Mouse (Mus musculus) left cerebral cortex, postnatal 4 days (tissue): ENCODE results near the gene Bbs2. TPM values are rescaled to one million over a fixed set of nuclear protein-coding genes. Genes with fewer than 3 reads are reported as not detected.
"Not testable (repeated sequence)": the region's sequence is repeated elsewhere in the genome, so short reads cannot be mapped to it uniquely, and the experiment has no call there.

ENCODE experiments used
- DNase-seq: peaks from one replicate; pipeline ENCODE4 v3.0.0-alpha.2; 2022
- intact Hi-C: fragments of 180-260 bp; cut with DNase I; formaldehyde crosslinking; loops from one replicate; pipeline ENCODE4 v1.15.1; 2025
- total RNA-seq, 2 experiments: library from RNA; stranded (reverse); gene quantifications; 2 replicates each; pipeline ENCODE4 v1.2.3; 2021

Gene Bbs2
- total RNA-seq, result 10 to 100 TPM; 15.8 to 16.1 TPM

DNA sequence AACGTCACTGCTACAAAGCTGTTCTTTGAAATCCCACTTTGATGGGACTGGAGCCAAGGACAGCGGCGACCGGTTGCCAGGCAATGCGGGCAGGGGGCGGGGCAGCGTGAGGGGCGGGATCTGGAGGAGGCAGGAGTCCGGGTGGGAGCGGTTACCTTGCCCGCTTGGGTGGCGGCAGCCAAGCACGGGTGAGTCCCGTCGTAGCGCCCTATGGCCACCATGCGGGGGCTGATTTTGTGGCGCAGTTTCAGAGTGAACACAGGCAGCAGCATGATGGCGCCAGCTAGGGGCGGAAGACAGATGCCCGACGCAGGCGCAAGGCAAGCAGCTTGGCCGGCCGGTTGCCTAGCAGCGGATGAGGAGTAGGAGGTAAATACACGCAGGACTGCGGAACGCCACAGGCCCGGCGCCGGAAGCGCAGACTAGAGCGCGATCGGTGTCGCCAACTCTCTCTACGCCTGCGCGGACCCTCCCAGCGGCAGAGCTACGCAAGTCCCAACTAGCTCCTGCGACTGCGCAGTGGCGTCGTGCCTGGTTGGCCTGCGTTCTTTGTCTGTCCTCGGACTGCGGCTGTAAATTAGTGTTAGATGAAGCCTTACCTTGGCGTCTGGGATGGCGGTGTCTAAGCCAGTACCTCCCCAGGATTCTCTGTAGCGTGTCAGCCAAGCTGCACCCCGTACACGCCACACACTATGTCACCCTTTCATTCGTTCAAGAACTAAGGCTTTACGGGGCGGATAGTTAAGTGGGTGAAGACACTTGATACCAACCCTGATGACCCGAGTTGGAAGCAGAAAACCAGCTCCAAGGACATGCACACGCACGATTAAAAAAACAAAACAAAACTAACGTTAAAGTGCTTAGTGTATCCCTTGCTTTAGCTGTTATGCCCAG lies at the start of gene Bbs2:
Gene Bbs2, minus strand, starts transcription at position 848 of the 894 bp plus-strand sequence.
- intact Hi-C loops, result no loop called here
- DNase-seq, result peak; percentile 100

- intact Hi-C loops, result no loop called here
- DNase-seq, result no peak
Observed at GRCm38 (mm10) chr8:94148236-94148635, 49.5 kb upstream of the Bbs2 start.

GRCm38 (mm10) chr8:94140266-94140795 lies 41.6 kb upstream of the Bbs2 start:
- no peak for DNase-seq
- intact Hi-C loops, result no loop called here

GRCm38 (mm10) chr8:94136933-94137332 lies 38.2 kb upstream of the Bbs2 start, which contains the start of gene Mt4:
TSS of gene Mt4 (plus strand) at chr8:94137197.
- DNase-seq, result no peak
- intact Hi-C loops, result no loop called here

GRCm38 (mm10) chr8:94136192-94136591 lies 37.5 kb upstream of the Bbs2 start:
- no peak for DNase-seq
- intact Hi-C loops, result no loop called here

- intact Hi-C loops, result no loop called here
Observed at GRCm38 (mm10) chr8:94135556-94135955, 36.8 kb upstream of the Bbs2 start.

DNA sequence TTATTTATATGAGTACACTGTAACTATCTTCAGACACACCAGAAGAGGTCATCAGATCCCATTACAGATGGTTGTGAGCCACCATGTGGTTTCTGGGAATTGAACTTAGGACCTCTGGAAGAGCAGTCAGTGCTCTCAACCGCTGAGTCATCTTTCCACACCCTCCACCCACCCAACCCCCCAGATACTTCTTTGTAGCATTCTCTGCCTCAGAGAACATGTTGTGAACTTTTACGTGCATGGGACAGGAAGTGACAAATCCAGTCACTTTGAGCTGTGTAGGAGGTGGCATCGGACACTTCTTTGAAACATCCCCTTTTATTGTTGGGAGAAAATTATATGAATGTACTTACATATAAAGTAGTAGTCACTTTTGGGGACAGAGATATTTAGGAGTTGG lies 35.9 kb upstream of the Bbs2 start:
- intact Hi-C loops, DNase-seq: not testable (repeated sequence)

More at GRCm38 (mm10) chr8:94135556-94135955, 36.8 kb upstream of the Bbs2 start:
- no peak for DNase-seq

DNA sequence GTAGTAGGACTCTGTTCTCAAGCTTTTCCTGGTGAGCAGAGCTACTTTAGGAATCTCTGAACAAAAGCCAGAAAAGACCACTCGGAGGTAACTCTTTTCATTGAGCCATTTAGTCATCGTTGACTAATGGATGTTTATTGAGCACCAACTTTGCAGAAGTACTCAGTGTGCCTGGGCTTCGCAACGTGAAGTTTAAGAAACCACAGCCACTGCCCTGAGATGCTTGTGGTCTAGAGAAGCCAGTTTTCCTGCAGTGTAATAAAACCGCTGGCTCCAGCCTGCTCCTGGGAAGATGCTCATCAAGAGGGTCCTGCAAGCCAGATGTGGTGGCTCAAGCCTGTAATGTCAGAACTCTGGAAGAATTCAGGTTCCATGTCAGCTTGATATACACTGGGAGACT lies 33.4 kb upstream of the Bbs2 start:
- no peak for DNase-seq
- intact Hi-C loops, result no loop called here

DNA sequence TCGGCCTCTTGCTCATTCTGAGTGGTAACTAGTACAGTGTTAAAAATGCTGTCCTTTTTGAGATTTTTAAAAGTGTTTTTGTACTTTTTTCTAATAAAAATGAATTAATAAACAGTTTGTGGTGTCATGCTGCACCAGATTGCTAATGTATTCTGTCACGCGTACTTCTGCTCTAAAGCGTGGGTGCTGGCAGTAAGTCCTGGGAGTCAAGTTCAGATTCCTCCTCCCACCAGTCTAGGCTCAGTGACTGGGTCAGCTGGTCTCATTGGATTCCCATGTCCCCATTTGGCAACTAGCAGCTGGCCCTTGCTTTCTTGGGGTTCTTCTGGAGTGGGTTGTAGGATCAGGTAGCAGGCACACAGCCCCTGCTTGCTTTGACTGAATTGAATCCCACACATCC lies 31.4 kb upstream of the Bbs2 start:
- no peak for DNase-seq
- intact Hi-C loops, result no loop called here

- intact Hi-C loops, result no loop called here
- no peak for DNase-seq
Observed at GRCm38 (mm10) chr8:94129133-94129789, 30.5 kb upstream of the Bbs2 start.

- no peak for DNase-seq
- intact Hi-C loops, result no loop called here
Observed at GRCm38 (mm10) chr8:94127711-94128110, 29.0 kb upstream of the Bbs2 start.

DNA sequence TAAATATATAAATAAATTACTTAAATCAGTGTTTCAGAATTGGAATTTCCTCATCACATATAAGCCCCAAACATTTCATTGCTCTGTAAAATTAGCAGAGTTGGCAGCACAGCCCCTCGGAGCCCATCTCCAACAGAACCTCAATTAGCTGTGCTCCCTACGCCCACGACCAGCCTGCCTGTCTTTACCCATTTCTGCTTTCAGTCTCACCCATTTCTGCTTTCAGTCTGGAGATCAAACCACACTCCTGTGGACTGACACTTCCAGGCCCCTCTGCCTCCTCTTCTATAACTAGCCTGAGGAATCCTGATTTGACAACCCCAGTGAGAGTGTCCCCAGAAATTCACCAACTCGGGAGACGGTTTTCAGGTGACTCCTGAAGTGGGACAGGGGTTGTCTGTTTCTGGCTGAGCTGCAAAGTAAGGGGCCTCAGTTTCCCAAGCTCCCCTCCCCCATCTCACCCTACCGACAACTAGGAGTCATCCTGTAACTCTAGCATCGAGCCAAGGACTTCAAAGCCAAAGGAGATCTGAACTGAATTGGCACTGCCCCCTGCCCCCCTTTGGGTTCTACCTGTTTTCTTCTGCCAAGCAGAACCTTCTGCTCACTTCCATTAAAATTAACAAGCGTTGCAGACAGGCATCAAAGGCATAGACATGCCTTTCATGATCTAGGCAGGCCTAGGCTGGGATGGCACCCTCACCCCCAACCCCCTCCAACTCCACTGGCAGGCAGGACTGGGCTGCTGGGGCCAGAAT lies 24.2 kb upstream of the Bbs2 start:
- no peak for DNase-seq
- intact Hi-C loops, result no loop called here

- intact Hi-C loops, result no loop called here
- no peak for DNase-seq
Observed at GRCm38 (mm10) chr8:94121625-94122024, 22.9 kb upstream of the Bbs2 start.

DNA sequence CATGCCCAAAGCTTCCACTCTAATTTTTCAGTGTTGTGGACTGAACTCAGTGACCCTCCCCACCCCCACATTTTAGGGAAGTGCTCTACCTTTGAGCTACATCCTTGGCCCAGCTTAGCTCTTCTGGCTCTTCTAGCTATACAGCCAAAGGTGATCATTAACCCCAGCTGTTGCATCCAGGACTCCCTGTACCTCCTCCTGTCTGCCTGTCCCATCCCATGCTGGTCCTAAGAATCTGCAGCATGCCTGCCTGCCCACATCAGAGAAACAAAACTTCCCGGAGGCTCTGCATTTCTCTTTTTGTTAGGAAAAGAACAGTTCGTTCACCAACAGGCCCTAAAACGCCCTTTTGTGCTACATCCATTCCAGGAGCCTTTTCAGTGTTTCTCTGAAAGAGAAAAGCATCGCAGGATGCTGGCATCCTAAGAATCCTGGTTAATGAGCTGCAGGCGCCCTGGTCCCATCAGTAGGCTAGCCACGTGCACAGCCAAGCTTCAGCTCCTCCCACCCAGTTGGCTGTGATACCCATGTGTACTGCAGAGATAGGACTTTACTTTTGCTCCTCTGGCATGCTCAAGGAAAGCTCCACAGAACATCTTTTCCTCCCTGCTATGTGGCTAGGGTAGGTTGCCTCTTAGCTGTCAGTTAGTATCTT lies 20.2 kb upstream of the Bbs2 start:
- intact Hi-C loops, result no loop called here
- peak; percentile 63 for DNase-seq

- no peak for DNase-seq
- intact Hi-C loops, result no loop called here
Observed at GRCm38 (mm10) chr8:94113972-94114371, 15.2 kb upstream of the Bbs2 start.

DNA sequence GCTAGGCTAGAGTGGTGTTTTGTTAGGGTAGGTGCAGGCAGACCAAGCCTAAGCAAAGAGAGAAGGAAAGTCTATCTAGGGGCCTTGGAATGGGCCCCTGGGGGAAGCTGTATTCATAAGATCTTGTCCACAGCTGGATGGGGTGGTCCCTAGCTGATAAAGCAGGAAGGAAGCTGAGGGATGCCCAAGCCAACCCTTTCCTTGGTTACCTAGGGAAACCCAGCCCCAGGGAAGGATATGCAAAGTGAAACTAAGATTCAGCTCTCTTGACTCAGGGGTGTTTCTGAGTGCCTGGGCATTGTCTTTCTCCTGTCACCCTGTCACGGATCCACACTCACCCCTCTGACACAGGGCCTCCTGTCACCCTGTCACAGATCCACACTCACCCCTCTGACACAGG lies 14.7 kb upstream of the Bbs2 start:
- intact Hi-C loops, result no loop called here
- DNase-seq, result no peak

- no peak for DNase-seq
- intact Hi-C loops, result no loop called here
Observed at GRCm38 (mm10) chr8:94110526-94111177, 11.9 kb upstream of the Bbs2 start.

DNA sequence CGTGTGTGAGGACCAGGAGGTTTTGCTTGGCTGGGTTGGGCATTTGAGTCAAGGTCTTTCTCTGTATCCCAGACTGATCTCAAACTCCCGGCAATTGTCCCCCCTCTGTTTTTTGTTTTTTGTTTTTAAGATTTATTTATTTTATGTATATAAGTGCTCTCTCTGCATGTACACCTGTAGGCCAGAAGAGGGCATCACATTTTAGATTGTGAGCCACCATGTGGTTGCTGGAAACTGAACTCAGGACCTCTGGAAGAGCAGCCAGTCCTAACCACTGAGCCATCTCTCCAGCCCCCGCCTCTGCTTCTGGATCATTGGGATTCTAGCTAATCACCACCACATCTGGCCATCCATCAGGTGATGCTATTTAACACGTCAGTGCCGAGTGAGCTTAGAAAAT lies 11.1 kb upstream of the Bbs2 start:
- DNase-seq, result no peak
- intact Hi-C loops, result no loop called here

GRCm38 (mm10) chr8:94109396-94109795 lies 10.7 kb upstream of the Bbs2 start:
- DNase-seq, result no peak
- intact Hi-C loops, result no loop called here

DNA sequence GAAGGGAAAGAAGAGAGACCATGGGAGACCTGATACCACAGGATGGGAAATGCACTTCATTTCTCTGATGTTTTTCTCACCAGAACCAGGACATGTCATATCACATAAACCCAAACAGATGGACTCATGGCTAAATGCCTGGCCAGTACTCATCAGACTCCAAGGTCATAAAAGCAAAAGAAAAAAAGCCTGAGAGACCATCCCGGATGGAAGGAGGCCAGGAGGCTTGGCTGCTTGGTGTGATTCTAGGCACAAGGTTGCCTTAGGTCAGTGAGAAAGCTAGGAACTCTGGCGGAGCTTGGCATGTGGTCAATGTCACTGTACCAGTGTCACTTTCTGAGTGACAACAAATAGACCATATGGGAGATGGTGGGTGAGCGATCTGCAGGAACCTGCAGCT lies 9.1 kb upstream of the Bbs2 start:
- DNase-seq, result peak; percentile 40
- intact Hi-C loops, result no loop called here
